Mouse (Mus musculus): ENCODE measurements around the gene Snta1. TPM values are rescaled to one million over a fixed set of nuclear protein-coding genes. Genes with fewer than 3 reads are reported as not detected.
"Not testable (repeated sequence)": the region's sequence is repeated elsewhere in the genome, so short reads cannot be mapped to it uniquely, and the experiment has no call there.

The Snta1 gene
- total RNA-seq, 2 experiments from 2014 or later, result 43.6 to 47.1 TPM

GRCm38 (mm10) chr2:154373961-154374632 lies 33.8 kb downstream of the Snta1 start:
- peak; percentile 59 to 75 for DNase-seq (ENCODE audit: low spot score in 2 of 2)

GRCm38 (mm10) chr2:154372842-154373500 lies 34.9 kb downstream of the Snta1 start, which contains the start of gene Cdk5rap1:
Cdk5rap1 (minus strand) TSS chr2:154373010.
- DNase-seq (ENCODE audit: low spot score in 2 of 2), result no peak

- peak; percentile 86 to 88 for DNase-seq (ENCODE audit: low spot score in 2 of 2)
These were observed 35.6 kb downstream of the Snta1 start for GRCm38 (mm10) chr2:154372151-154372829.

- DNase-seq (ENCODE audit: low spot score in 2 of 2), result no peak
These were observed 40.4 kb downstream of the Snta1 start for GRCm38 (mm10) chr2:154367510-154367909.

GRCm38 (mm10) chr2:154354000-154354425 lies 53.9 kb downstream of the Snta1 start:
- not testable (repeated sequence) for DNase-seq (ENCODE audit: low spot score in 2 of 2)

GRCm38 (mm10) chr2:154348152-154348551 lies 59.7 kb downstream of the Snta1 start:
- no peak for DNase-seq (ENCODE audit: low spot score in 2 of 2)

GRCm38 (mm10) chr2:154339356-154339755 lies 68.5 kb downstream of the Snta1 start:
- no peak for DNase-seq (ENCODE audit: low spot score in 2 of 2)

- DNase-seq (ENCODE audit: low spot score in 2 of 2), result no peak
These were observed 69.7 kb downstream of the Snta1 start for GRCm38 (mm10) chr2:154338161-154338560.

GRCm38 (mm10) chr2:154335572-154335971 lies 72.3 kb downstream of the Snta1 start:
- no peak for DNase-seq (ENCODE audit: low spot score in 2 of 2)

GRCm38 (mm10) chr2:154326852-154327251 lies 81.0 kb downstream of the Snta1 start:
- DNase-seq (ENCODE audit: low spot score in 2 of 2), result no peak

Other genes starting within 250 kb of the Snta1 start
- gene Bpifa5, start 245.5 kb downstream of the Snta1 start, total RNA-seq (2021), result not detected
- gene Bpifb1, start 217.3 kb downstream of the Snta1 start, total RNA-seq (2021), result under 1 TPM; 0.48 to 0.71 TPM
- gene Bpifb5, start 184.4 kb downstream of the Snta1 start, total RNA-seq (2021), result not detected
- gene Bpifb9a, start 150.2 kb downstream of the Snta1 start, total RNA-seq (2021), result not detected
- not detected for gene Bpifb9b, start 100.9 kb downstream of the Snta1 start, total RNA-seq (2021)
- gene Cdk5rap1, start 35.1 kb downstream of the Snta1 start, total RNA-seq (2021), result 10 to 100 TPM; 14.4 to 16.0 TPM
- 10 to 100 TPM; 43.3 to 50.4 TPM for gene Cbfa2t2, start 28.4 kb upstream of the Snta1 start, total RNA-seq (2021)
- gene 1700003F12Rik, start 139.0 kb upstream of the Snta1 start, total RNA-seq (2021), result 1 to 10 TPM; 1.0 to 1.4 TPM
- not detected for gene Actl10, start 143.7 kb upstream of the Snta1 start, total RNA-seq (2021)
- gene Necab3, start 150.8 kb upstream of the Snta1 start, total RNA-seq (2021), result 10 to 100 TPM; 27.7 to 28.0 TPM
- gene E2f1, start 161.8 kb upstream of the Snta1 start, total RNA-seq (2021), result 1 to 10 TPM; 7.1 to 8.0 TPM
- 10 to 100 TPM; 17.2 to 19.8 TPM for gene Pxmp4, start 195.6 kb upstream of the Snta1 start, total RNA-seq (2021)
- gene Zfp341, start 205.2 kb upstream of the Snta1 start, total RNA-seq (2021), result 10 to 100 TPM in 1 of 2 experiments, 1 to 10 TPM in 1; 9.8 to 11.3 TPM
- gene 4930519P11Rik, start 205.3 kb upstream of the Snta1 start, total RNA-seq (2021), result not detected
- 100 to 1,000 TPM; 199 to 204 TPM for gene Chmp4b, start 243.6 kb upstream of the Snta1 start, total RNA-seq (2021)